Mouse (Mus musculus) C2C12 (cell line): Measurements from ENCODE around the gene A930009A15Rik.

Source experiments
- CEBPB ChIP-seq: IDR thresholded peaks from one replicate; pipeline ENCODE4 v1.6.1; 2011; ENCODE audit warnings: low read depth, mild to moderate bottlenecking, control low read depth, moderate library complexity
- CTCF ChIP-seq: IDR thresholded peaks from one replicate; pipeline ENCODE4 v1.5.1; 2011; ENCODE audit not compliant: control insufficient read depth, insufficient read depth, insufficient read length
- MAX ChIP-seq: IDR thresholded peaks from one replicate; pipeline ENCODE4 v1.6.1; 2011; ENCODE audit warnings: mild to moderate bottlenecking, control low read depth
- MYOD1 ChIP-seq: IDR thresholded peaks from one replicate; pipeline ENCODE4 v1.6.1; 2011; ENCODE audit warnings: low read depth; ENCODE audit not compliant: control insufficient read depth, insufficient read length
- MYOG ChIP-seq: IDR thresholded peaks from one replicate; pipeline ENCODE4 v1.6.1; 2011; ENCODE audit not compliant: control insufficient read depth, insufficient read length; ENCODE audit errors: extremely low read depth

GRCm38 (mm10) chr10:115550253-115550652 is 19.5 kb upstream of the A930009A15Rik start:
- TF ChIP-seq CTCF (no peak), MYOG (no peak), CEBPB (no peak), MYOD1 (no peak), MAX (no peak)
